Comparison of ENCODE assay signal across 17 mouse cellular contexts in genomic region chr8:10793670-10794366, GRCm38 (mm10).
A peak's percentile ranks its signal among the peaks of the same experiment; 100 is the strongest.
DNase-seq lines count a peak whose midpoint lies in the region; ATAC-seq lines count a peak whose summit lies in the region.
"Had no signal": no experiment of that assay in that cellular context is flagged by ENCODE, and none has a peak within 500 bp of the region (broad histone marks: within the 10 kb centered on the region; RNA-seq: fewer than 3 reads in every experiment).

No protein-coding gene starts in this region.

- H3K27ac ChIP-seq in neural tube, embryonic 11.5 days (ENCODE audit: low read depth, low read length): no peak overlapping the region
- peak overlapping the region; percentile 75 for H3K27ac ChIP-seq in hindbrain, embryonic 13.5 days
- peak overlapping the region; percentile 77 for H3K27ac ChIP-seq in midbrain, embryonic 13.5 days
- H3K27ac ChIP-seq: lung, embryonic 15.5 days; stomach, postnatal 0 days had no signal

- no peaks in the 10 kb centered on the region for H3K9me3 ChIP-seq in neural tube, embryonic 11.5 days (ENCODE audit: control insufficient read depth, low read length)
- no peaks in the 10 kb centered on the region for H3K9me3 ChIP-seq in hindbrain, embryonic 13.5 days
- no peaks in the 10 kb centered on the region for H3K9me3 ChIP-seq in midbrain, embryonic 13.5 days
- H3K9me3 ChIP-seq: lung, embryonic 15.5 days; megakaryocyte, embryonic 14.5 days had no signal

- peak; percentile 21; the same call in 1 of the 2 replicates for ATAC-seq in neural tube, embryonic 11.5 days (ENCODE audit: insufficient read depth, low FRiP score, low TSS enrichment)
- ATAC-seq in hindbrain, embryonic 13.5 days (ENCODE audit: low FRiP score): peak; percentile 61; the same call in 1 of the 2 replicates
- peak; percentile 48 for ATAC-seq in midbrain, embryonic 13.5 days
- ATAC-seq: Patski had no signal

- H3K4me2 ChIP-seq in neural tube, embryonic 11.5 days (ENCODE audit: low read depth): no peak overlapping the region
- no peak overlapping the region for H3K4me2 ChIP-seq in hindbrain, embryonic 13.5 days
- H3K4me2 ChIP-seq in midbrain, embryonic 13.5 days (replicated peaks): no peak overlapping the region
- H3K4me2 ChIP-seq: lung, embryonic 15.5 days had no signal

- no peaks in the 10 kb centered on the region for H3K4me1 ChIP-seq in neural tube, embryonic 11.5 days (ENCODE audit: control insufficient read depth, insufficient read depth, low read length)
- peaks cover 12% of the 10 kb centered on the region for H3K4me1 ChIP-seq in hindbrain, embryonic 13.5 days (replicated peaks)
- peaks cover 23% of the 10 kb centered on the region for H3K4me1 ChIP-seq in midbrain, embryonic 13.5 days (replicated peaks)

- no peak for DNase-seq in neural tube, embryonic 11.5 days (ENCODE audit: low spot score)
- DNase-seq in neural tube, embryonic 10.5 days (ENCODE audit: extremely low spot score, low spot score): no peak
- no peak for DNase-seq in urinary bladder, postnatal 14 days (ENCODE audit: low spot score)
- no peak for DNase-seq in kidney, postnatal 4 days
- DNase-seq in gastrocnemius, postnatal 4 days (ENCODE audit: low spot score in 2 of 2): no peak
- DNase-seq: B cell, adult 2 months; cerebellum, postnatal 14 days; kidney, adult 18-20 months; kidney, postnatal 14 days; layer of hippocampus, postnatal 36 days; thymus, postnatal 25 days had no signal

- H3K27me3 ChIP-seq in neural tube, embryonic 11.5 days (ENCODE audit: control insufficient read depth, insufficient read depth, low read length): no peaks in the 10 kb centered on the region
- no peaks in the 10 kb centered on the region for H3K27me3 ChIP-seq in hindbrain, embryonic 13.5 days
- no peaks in the 10 kb centered on the region for H3K27me3 ChIP-seq in midbrain, embryonic 13.5 days
- H3K27me3 ChIP-seq: lung, embryonic 15.5 days; Patski had no signal

- no peak overlapping the region for H3K4me3 ChIP-seq in neural tube, embryonic 11.5 days (ENCODE audit: low read depth, low read length)
- no peak overlapping the region for H3K4me3 ChIP-seq in hindbrain, embryonic 13.5 days
- H3K4me3 ChIP-seq in midbrain, embryonic 13.5 days (replicated peaks): no peak overlapping the region
- H3K4me3 ChIP-seq: lung, embryonic 15.5 days had no signal

- H3K36me3 ChIP-seq in neural tube, embryonic 11.5 days (ENCODE audit: control insufficient read depth, insufficient read depth, low read length): no peaks in the 10 kb centered on the region
- no peaks in the 10 kb centered on the region for H3K36me3 ChIP-seq in hindbrain, embryonic 13.5 days
- H3K36me3 ChIP-seq in midbrain, embryonic 13.5 days: no peaks in the 10 kb centered on the region
- H3K36me3 ChIP-seq: lung, embryonic 15.5 days had no signal

- H3K9ac ChIP-seq in neural tube, embryonic 11.5 days (ENCODE audit: low read length): no peak overlapping the region
- no peak overlapping the region for H3K9ac ChIP-seq in hindbrain, embryonic 13.5 days
- H3K9ac ChIP-seq in midbrain, embryonic 13.5 days (replicated peaks): no peak overlapping the region
- H3K9ac ChIP-seq: lung, embryonic 15.5 days had no signal

- WGBS in neural tube, embryonic 11.5 days: 94% methylated on average over 9 of the region's 9 CpGs
- WGBS in hindbrain, embryonic 13.5 days: 89% methylated on average over 9 of the region's 9 CpGs
- WGBS in midbrain, embryonic 13.5 days: 88% methylated on average over 9 of the region's 9 CpGs
